Mouse (Mus musculus): ENCODE measurements at regions not wholly inside any gene's neighbourhood (a gene's known extent, or its start where the extent isn't known, plus 50 kb on each side); places are given as distances from the start of the nearest gene placed in this dataset.

GRCm38 (mm10) chr12:32434506-32435002, 56.0 kb downstream of the Ccdc71l start:
- no peaks in the 10 kb centered on the region for H3K27me3 ChIP-seq (ENCODE audit: control insufficient read depth, insufficient read depth, low read length)
- H3K4me3 ChIP-seq (ENCODE audit: low read depth, low read length): no peak overlapping the region
- H3K27ac ChIP-seq (ENCODE audit: insufficient read depth, low read depth, low read length): no peak overlapping the region
- no peak for TF ChIP-seq POLR2A (IDR thresholded peaks at IDR 0.05; ENCODE audit: low read depth, low read length)
- no peaks in the 10 kb centered on the region; the same call in 1 of the 2 replicates for H3K4me1 ChIP-seq (ENCODE audit: control insufficient read depth, insufficient read depth, insufficient read length, low read length)
- H3K36me3 ChIP-seq (ENCODE audit: control insufficient read depth, insufficient read depth, low read length): no peaks in the 10 kb centered on the region

- no peak overlapping the region for H3K4me3 ChIP-seq (ENCODE audit: low read depth, low read length)
- WGBS: 35% methylated on average over 1 of the region's 1 CpGs
- TF ChIP-seq CTCF (IDR thresholded peaks at IDR 0.05; ENCODE audit: extremely low read depth, insufficient read length, insufficient replicate concordance, low read depth, low read length): no peak
- TF ChIP-seq POLR2A (IDR thresholded peaks at IDR 0.05; ENCODE audit: low read depth, low read length): no peak
- H3K27me3 ChIP-seq (ENCODE audit: control insufficient read depth, insufficient read depth, low read length): no peaks in the 10 kb centered on the region
- no peak overlapping the region for H3K27ac ChIP-seq (ENCODE audit: insufficient read depth, low read depth, low read length)
- no peaks in the 10 kb centered on the region for H3K36me3 ChIP-seq (ENCODE audit: control insufficient read depth, insufficient read depth, low read length)
- no peaks in the 10 kb centered on the region; the same call in 1 of the 2 replicates for H3K4me1 ChIP-seq (ENCODE audit: control insufficient read depth, insufficient read depth, insufficient read length, low read length)
Observed at GRCm38 (mm10) chr12:32435126-32435525, 56.6 kb downstream of the Ccdc71l start.

GRCm38 (mm10) chr12:32438209-32438608, 59.7 kb downstream of the Ccdc71l start:
- no peaks in the 10 kb centered on the region for H3K36me3 ChIP-seq (ENCODE audit: control insufficient read depth, insufficient read depth, low read length)
- H3K4me1 ChIP-seq (ENCODE audit: control insufficient read depth, insufficient read depth, insufficient read length, low read length): peaks cover 7% of the 10 kb centered on the region
- H3K27me3 ChIP-seq (ENCODE audit: control insufficient read depth, insufficient read depth, low read length): no peaks in the 10 kb centered on the region
- TF ChIP-seq CTCF (IDR thresholded peaks at IDR 0.05; ENCODE audit: extremely low read depth, insufficient read length, insufficient replicate concordance, low read depth, low read length) (no peak), POLR2A (IDR thresholded peaks at IDR 0.05; ENCODE audit: low read depth, low read length) (no peak)
- WGBS: 80% methylated on average over 1 of the region's 1 CpGs
- H3K4me3 ChIP-seq (ENCODE audit: low read depth, low read length): no peak overlapping the region
- no peak overlapping the region for H3K27ac ChIP-seq (ENCODE audit: insufficient read depth, low read depth, low read length)

- WGBS: 42% methylated on average over 4 of the region's 4 CpGs
- 0 out of 2 replicates have a peak overlapping the region, but pooled peaks have one; percentile 1 for H3K27ac ChIP-seq (ENCODE audit: insufficient read depth, low read depth, low read length)
- peaks cover 16% of the 10 kb centered on the region for H3K4me1 ChIP-seq (ENCODE audit: control insufficient read depth, insufficient read depth, insufficient read length, low read length)
- H3K27me3 ChIP-seq (ENCODE audit: control insufficient read depth, insufficient read depth, low read length): no peaks in the 10 kb centered on the region
- no peak overlapping the region for H3K4me3 ChIP-seq (ENCODE audit: low read depth, low read length)
- no peaks in the 10 kb centered on the region for H3K36me3 ChIP-seq (ENCODE audit: control insufficient read depth, insufficient read depth, low read length)
- no peak for TF ChIP-seq CTCF (IDR thresholded peaks at IDR 0.05; ENCODE audit: extremely low read depth, insufficient read length, insufficient replicate concordance, low read depth, low read length)
- no peak for TF ChIP-seq POLR2A (IDR thresholded peaks at IDR 0.05; ENCODE audit: low read depth, low read length)
Observed at GRCm38 (mm10) chr12:32444770-32445169, 66.3 kb downstream of the Ccdc71l start.

GRCm38 (mm10) chr12:32445874-32446273, 67.4 kb downstream of the Ccdc71l start:
- no peak for TF ChIP-seq POLR2A (IDR thresholded peaks at IDR 0.05; ENCODE audit: low read depth, low read length)
- no peak for TF ChIP-seq CTCF (IDR thresholded peaks at IDR 0.05; ENCODE audit: extremely low read depth, insufficient read length, insufficient replicate concordance, low read depth, low read length)
- Histone ChIP-seq H3K27me3 (ENCODE audit: control insufficient read depth, insufficient read depth, low read length) (no peaks in the 10 kb centered on the region), H3K36me3 (ENCODE audit: control insufficient read depth, insufficient read depth, low read length) (no peaks in the 10 kb centered on the region), H3K4me1 (ENCODE audit: control insufficient read depth, insufficient read depth, insufficient read length, low read length) (peaks cover 16% of the 10 kb centered on the region), H3K27ac (ENCODE audit: insufficient read depth, low read depth, low read length) (0 out of 2 replicates have a peak overlapping the region, but pooled peaks have one; percentile 20), H3K4me3 (ENCODE audit: low read depth, low read length) (no peak overlapping the region)

GRCm38 (mm10) chr12:32449373-32449772, 70.9 kb downstream of the Ccdc71l start:
- no peak overlapping the region for H3K4me3 ChIP-seq (ENCODE audit: low read depth, low read length)

GRCm38 (mm10) chr12:32451226-32451625, 72.7 kb downstream of the Ccdc71l start:
- peaks cover 4% of the 10 kb centered on the region; the same call in 1 of the 2 replicates for H3K4me1 ChIP-seq (ENCODE audit: control insufficient read depth, insufficient read depth, insufficient read length, low read length)
- no peak for TF ChIP-seq CTCF (IDR thresholded peaks at IDR 0.05; ENCODE audit: extremely low read depth, insufficient read length, insufficient replicate concordance, low read depth, low read length)
- TF ChIP-seq POLR2A (IDR thresholded peaks at IDR 0.05; ENCODE audit: low read depth, low read length): no peak
- H3K27me3 ChIP-seq (ENCODE audit: control insufficient read depth, insufficient read depth, low read length): no peaks in the 10 kb centered on the region
- no peaks in the 10 kb centered on the region for H3K36me3 ChIP-seq (ENCODE audit: control insufficient read depth, insufficient read depth, low read length)
- no peak overlapping the region for H3K27ac ChIP-seq (ENCODE audit: insufficient read depth, low read depth, low read length)
- no peak overlapping the region for H3K4me3 ChIP-seq (ENCODE audit: low read depth, low read length)
- whole genome bisulfite sequencing: 18% methylated on average over 1 of the region's 1 CpGs

More at GRCm38 (mm10) chr12:32449373-32449772, 70.9 kb downstream of the Ccdc71l start:
- Histone ChIP-seq H3K27me3 (ENCODE audit: control insufficient read depth, insufficient read depth, low read length) (no peaks in the 10 kb centered on the region), H3K4me1 (ENCODE audit: control insufficient read depth, insufficient read depth, insufficient read length, low read length) (peaks cover 7% of the 10 kb centered on the region; the same call in 1 of the 2 replicates), H3K27ac (ENCODE audit: insufficient read depth, low read depth, low read length) (peak overlapping the region; percentile 64), H3K36me3 (ENCODE audit: control insufficient read depth, insufficient read depth, low read length) (no peaks in the 10 kb centered on the region)
- no peak for TF ChIP-seq POLR2A (IDR thresholded peaks at IDR 0.05; ENCODE audit: low read depth, low read length)
- no peak for TF ChIP-seq CTCF (IDR thresholded peaks at IDR 0.05; ENCODE audit: extremely low read depth, insufficient read length, insufficient replicate concordance, low read depth, low read length)
